Mouse (Mus musculus) MEL (cell line): ENCODE measurements at regions not wholly inside any gene's neighbourhood (a gene's known extent, or its start where the extent isn't known, plus 50 kb on each side); places are given as distances from the start of the nearest gene placed in this dataset.

Experiments
- DNase-seq: peaks from one replicate; pipeline ENCODE4 v3.0.0; 2011; ENCODE audit warnings: low read depth, low spot score
- H3K27ac ChIP-seq: 2 replicates; pipeline ENCODE4 v1.5.1; 2012; ENCODE audit warnings: low read depth, mild to moderate bottlenecking, control low read depth, low read length, moderate library complexity; ENCODE audit not compliant: control insufficient read depth
- H3K27me3 ChIP-seq, 2 experiments: fragments of 150-350 bp in 1 of 2; sonication (generic) in 1 of 2; 2 replicates each; pipeline ENCODE4 v1.6.1; 2012; ENCODE audit warnings: low read length in 2 of 2, mild to moderate bottlenecking in 2 of 2, improper control_type of control experiment in 1 of 2, moderate library complexity in 1 of 2; ENCODE audit not compliant: insufficient read depth in 2 of 2, control insufficient read depth in 1 of 2
- H3K36me3 ChIP-seq, 2 experiments: 2 replicates each; pipeline ENCODE4 v1.6.1; 2012 to 2014; ENCODE audit warnings: low read length in 2 of 2, improper control_type of control experiment in 1 of 2, inconsistent platforms in 1 of 2, mild to moderate bottlenecking in 1 of 2; ENCODE audit not compliant: insufficient read depth in 2 of 2, control insufficient read depth in 1 of 2
- H3K4me1 ChIP-seq, 2 experiments: fragments of 150-350 bp in 1 of 2; sonication (generic) in 1 of 2; 2 replicates each; pipeline ENCODE4 v1.6.1; 2012; ENCODE audit warnings: low read length in 2 of 2, improper control_type of control experiment in 1 of 2, mild to moderate bottlenecking in 1 of 2; ENCODE audit not compliant: insufficient read depth in 2 of 2, control insufficient read depth in 1 of 2
- H3K4me3 ChIP-seq, 2 experiments: fragments of 150-350 bp in 1 of 2; sonication (generic) in 1 of 2; 2 replicates each; pipeline ENCODE4 v1.5.1; 2012; ENCODE audit warnings: low read depth in 2 of 2, low read length in 2 of 2, mild to moderate bottlenecking in 2 of 2, moderate library complexity in 2 of 2, control low read depth in 1 of 2, improper control_type of control experiment in 1 of 2; ENCODE audit not compliant: control insufficient read depth in 1 of 2, insufficient read depth in 1 of 2
- H3K79me2 ChIP-seq: 2 replicates; pipeline ENCODE4 v1.6.1; 2012; ENCODE audit warnings: mild to moderate bottlenecking, low read length, moderate library complexity; ENCODE audit not compliant: control insufficient read depth, poor library complexity, insufficient read depth
- H3K9ac ChIP-seq: 2 replicates; pipeline ENCODE4 v1.6.1; 2012; ENCODE audit warnings: low read depth, mild to moderate bottlenecking, control low read depth, low read length, moderate library complexity; ENCODE audit not compliant: control insufficient read depth, poor library complexity, severe bottlenecking
- H3K9me3 ChIP-seq: fragments of 150-350 bp; sonication (generic); replicated peaks from 2 replicates; pipeline ENCODE4 v1.6.1; 2012; ENCODE audit warnings: mild to moderate bottlenecking, low read length, improper control_type of control experiment, moderate library complexity; ENCODE audit not compliant: insufficient read depth
- CHD2 ChIP-seq: IDR thresholded peaks from 2 replicates; pipeline ENCODE4 v1.6.1; 2011; ENCODE audit warnings: low read length, improper control_type of control experiment
- ELF1 ChIP-seq: IDR thresholded peaks from 2 replicates; pipeline ENCODE4 v1.6.1; 2014; ENCODE audit warnings: low read depth, mild to moderate bottlenecking, inconsistent platforms, low read length, improper control_type of control experiment, moderate library complexity
- GABPA ChIP-seq: IDR thresholded peaks from 2 replicates; pipeline ENCODE4 v1.6.1; 2012; ENCODE audit warnings: low read depth, mild to moderate bottlenecking, inconsistent platforms, low read length, improper control_type of control experiment, moderate library complexity
- HCFC1 ChIP-seq: IDR thresholded peaks from 2 replicates; pipeline ENCODE4 v1.6.1; 2012; ENCODE audit warnings: low read depth, mild to moderate bottlenecking, inconsistent platforms, low read length, improper control_type of control experiment, moderate library complexity
- KAT2A ChIP-seq: conservative IDR thresholded peaks from 2 replicates; pipeline ENCODE4 v1.6.1; 2012; ENCODE audit warnings: low read depth, low read length, improper control_type of control experiment, inconsistent platforms
- MAFK ChIP-seq: IDR thresholded peaks from 2 replicates; pipeline ENCODE4 v1.6.1; 2011; ENCODE audit warnings: low read depth, mild to moderate bottlenecking, low read length, improper control_type of control experiment, borderline replicate concordance
- MAX ChIP-seq: IDR thresholded peaks from 2 replicates; pipeline ENCODE4 v1.6.1; 2011; ENCODE audit warnings: low read length, improper control_type of control experiment
- MAZ ChIP-seq: IDR thresholded peaks from 2 replicates; pipeline ENCODE4 v1.6.1; 2012; ENCODE audit warnings: low read depth, mild to moderate bottlenecking, inconsistent platforms, low read length, improper control_type of control experiment
- MEF2A ChIP-seq: IDR thresholded peaks from 2 replicates; pipeline ENCODE4 v1.6.1; 2014; ENCODE audit warnings: low read depth, mild to moderate bottlenecking, inconsistent platforms, low read length, improper control_type of control experiment; ENCODE audit not compliant: poor library complexity, insufficient replicate concordance, severe bottlenecking; ENCODE audit errors: extremely low read depth
- MXI1 ChIP-seq: IDR thresholded peaks from 2 replicates; pipeline ENCODE4 v1.6.1; 2011; ENCODE audit warnings: mild to moderate bottlenecking, low read depth, low read length, improper control_type of control experiment
- MYC ChIP-seq: IDR thresholded peaks from 2 replicates; pipeline ENCODE4 v1.6.1; 2011; ENCODE audit warnings: low read depth, mild to moderate bottlenecking, low read length, improper control_type of control experiment, moderate library complexity
- NELFE ChIP-seq: IDR thresholded peaks from 2 replicates; pipeline ENCODE4 v1.6.1; 2011; ENCODE audit warnings: low read depth, low read length, improper control_type of control experiment
- POLR2A ChIP-seq, 2 experiments: IDR thresholded peaks; 2 replicates each; pipeline ENCODE4 v1.6.1; 2011 to 2012; ENCODE audit warnings: low read length in 2 of 2, mild to moderate bottlenecking in 2 of 2, control low read depth in 1 of 2, improper control_type of control experiment in 1 of 2, low read depth in 1 of 2, moderate library complexity in 1 of 2; ENCODE audit not compliant: control insufficient read depth in 1 of 2, insufficient read depth in 1 of 2, poor library complexity in 1 of 2
- RAD21 ChIP-seq: IDR thresholded peaks from 2 replicates; pipeline ENCODE4 v1.6.1; 2011; ENCODE audit warnings: mild to moderate bottlenecking, low read depth, low read length, improper control_type of control experiment
- SIN3A ChIP-seq: IDR thresholded peaks from 2 replicates; pipeline ENCODE4 v1.6.1; 2012; ENCODE audit warnings: low read length, improper control_type of control experiment, inconsistent platforms
- UBTF ChIP-seq: IDR thresholded peaks from 2 replicates; pipeline ENCODE4 v1.6.1; 2012; ENCODE audit warnings: low read depth, mild to moderate bottlenecking, inconsistent platforms, low read length, improper control_type of control experiment, moderate library complexity, borderline replicate concordance; ENCODE audit not compliant: insufficient read depth
- USF2 ChIP-seq, 2 experiments: IDR thresholded peaks; 2 replicates each; pipeline ENCODE4 v1.6.1; 2011 to 2012; ENCODE audit warnings: improper control_type of control experiment in 2 of 2, low read length in 2 of 2, borderline replicate concordance in 1 of 2, inconsistent platforms in 1 of 2, low read depth in 1 of 2, mild to moderate bottlenecking in 1 of 2; ENCODE audit not compliant: insufficient read depth in 1 of 2
- ZC3H11A ChIP-seq: IDR thresholded peaks from 2 replicates; pipeline ENCODE4 v1.6.1; 2012; ENCODE audit warnings: low read depth, mild to moderate bottlenecking, inconsistent platforms, low read length, improper control_type of control experiment
- ZKSCAN1 ChIP-seq: IDR thresholded peaks from 2 replicates; pipeline ENCODE4 v1.6.1; 2012; ENCODE audit warnings: low read depth, mild to moderate bottlenecking, inconsistent platforms, low read length, improper control_type of control experiment, moderate library complexity
- ZMIZ1 ChIP-seq: IDR thresholded peaks from 2 replicates; pipeline ENCODE4 v1.6.1; 2012; ENCODE audit warnings: low read depth, mild to moderate bottlenecking, inconsistent platforms, low read length, improper control_type of control experiment, moderate library complexity
- ZNF384 ChIP-seq: IDR thresholded peaks from 2 replicates; pipeline ENCODE4 v1.6.1; 2012; ENCODE audit warnings: low read depth, mild to moderate bottlenecking, inconsistent platforms, low read length, improper control_type of control experiment

- H3K4me1 ChIP-seq: no peaks in the 10 kb centered on the region
- H3K4me3 ChIP-seq: no peak overlapping the region
- H3K9me3 ChIP-seq: no peaks in the 10 kb centered on the region
- DNase-seq: no peak
- H3K27ac ChIP-seq: no peak overlapping the region
- H3K9ac ChIP-seq: no peak overlapping the region
- H3K27me3 ChIP-seq: no peaks in the 10 kb centered on the region
- no peak for TF ChIP-seq ZKSCAN1
- TF ChIP-seq MAX: no peak
- TF ChIP-seq MYC: no peak
- no peak for TF ChIP-seq USF2 (IDR thresholded peaks at IDR 0.05; ENCODE audit: borderline replicate concordance in 1 of 2, insufficient read depth in 1 of 2, low read depth in 1 of 2, low read length in 2 of 2)
- no peak for TF ChIP-seq POLR2A (IDR thresholded peaks at IDR 0.05; ENCODE audit: control insufficient read depth in 1 of 2, insufficient read depth in 1 of 2, low read depth in 1 of 2, low read length in 2 of 2, poor library complexity in 1 of 2)
- no peak for TF ChIP-seq ZC3H11A
- no peak for TF ChIP-seq NELFE
- TF ChIP-seq RAD21: no peak
- no peak for TF ChIP-seq ELF1
- no peak for TF ChIP-seq MAFK
- no peak for TF ChIP-seq UBTF
- H3K79me2 ChIP-seq: no peaks in the 10 kb centered on the region
- H3K36me3 ChIP-seq: no peaks in the 10 kb centered on the region
Measured at GRCm38 (mm10) chr2:160439028-160439427, 72.2 kb upstream of the Mafb start.

GRCm38 (mm10) chr2:160440236-160440635 lies 73.4 kb upstream of the Mafb start:
- TF ChIP-seq KAT2A: no peak
- TF ChIP-seq HCFC1: no peak
- TF ChIP-seq MAZ: no peak
- no peak for TF ChIP-seq ZKSCAN1
- TF ChIP-seq ZMIZ1: no peak
- TF ChIP-seq MYC: no peak
- TF ChIP-seq SIN3A: no peak
- no peak for TF ChIP-seq MXI1
- no peak for TF ChIP-seq MAX
- TF ChIP-seq GABPA: no peak
- TF ChIP-seq POLR2A (IDR thresholded peaks at IDR 0.05; ENCODE audit: control insufficient read depth in 1 of 2, insufficient read depth in 1 of 2, low read depth in 1 of 2, low read length in 2 of 2, poor library complexity in 1 of 2): no peak
- no peak for TF ChIP-seq CHD2
- no peak for TF ChIP-seq ZNF384
- TF ChIP-seq MEF2A: no peak
- no peak for TF ChIP-seq MAFK
- Histone ChIP-seq H3K27ac (no peak overlapping the region), H3K36me3 (no peaks in the 10 kb centered on the region), H3K27me3 (no peaks in the 10 kb centered on the region), H3K79me2 (no peaks in the 10 kb centered on the region), H3K4me3 (no peak overlapping the region), H3K9me3 (no peaks in the 10 kb centered on the region), H3K4me1 (no peaks in the 10 kb centered on the region), H3K9ac (no peak overlapping the region)
- no peak for DNase-seq
